Mouse (Mus musculus) neural tube, embryonic 10.5 days (tissue): ENCODE results near the gene Zfp800.

Experiments used
- DNase-seq: peaks from one replicate; pipeline ENCODE4 v3.0.0-alpha.2; 2017; ENCODE audit warnings: low spot score; ENCODE audit errors: extremely low spot score

Gene Zfp800

DNA sequence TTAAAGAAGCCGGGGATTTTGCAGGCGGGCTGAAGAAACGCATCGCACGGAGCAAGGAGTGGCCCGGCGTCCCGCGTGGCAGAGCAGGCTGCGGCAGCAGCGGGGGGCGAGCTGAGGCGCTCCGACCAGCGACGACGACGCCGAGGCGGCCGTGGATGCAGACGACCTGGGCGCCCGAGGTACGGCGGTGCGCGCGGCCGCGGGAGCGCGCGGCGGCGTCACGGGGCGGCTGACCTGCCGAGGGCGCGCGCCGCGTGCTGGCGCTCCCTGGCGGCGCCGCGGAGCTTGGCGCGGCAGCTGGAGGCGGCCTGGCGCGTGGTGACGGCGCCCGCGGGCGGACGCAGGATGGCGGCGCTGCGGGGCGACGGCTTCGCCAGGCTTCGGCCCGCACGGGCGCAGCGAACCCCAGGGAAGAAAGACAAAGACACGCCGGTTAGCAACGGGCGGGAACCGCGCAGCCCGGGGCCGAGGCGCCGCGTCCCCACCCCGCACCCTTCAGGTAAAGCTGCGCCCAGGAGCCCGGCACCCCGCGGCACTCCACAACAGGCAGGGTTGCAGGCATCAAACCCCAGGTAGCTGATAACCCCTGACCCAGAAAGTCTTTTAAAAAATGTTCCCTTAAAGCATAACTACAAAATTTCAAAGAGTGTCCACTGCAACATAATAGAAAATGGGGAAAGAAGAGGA, 182.4 kb downstream of the Zfp800 start:
- DNase-seq, result peak; percentile 72

GRCm38 (mm10) chr6:28214658-28215267, 183.0 kb downstream of the Zfp800 start:
- DNase-seq, result no peak

DNA sequence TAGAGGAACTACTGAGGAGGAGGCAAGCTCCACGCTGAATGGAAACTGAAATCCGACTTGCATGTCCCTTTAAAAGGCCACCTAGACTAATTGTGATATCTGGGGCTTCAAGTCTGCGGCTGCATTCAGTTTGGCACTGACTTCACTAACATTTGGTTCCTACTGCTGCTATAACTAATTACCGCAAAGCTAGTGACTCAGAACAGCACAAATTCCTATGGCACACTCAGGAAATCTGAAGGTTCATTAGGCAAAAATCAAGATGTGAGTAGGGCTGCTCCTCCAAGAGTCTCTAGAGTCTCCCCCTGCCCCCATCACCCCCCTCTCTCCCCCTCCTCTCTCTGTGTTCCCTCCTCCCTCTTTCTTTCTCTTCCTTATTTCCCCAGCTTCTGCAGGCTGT, 194.4 kb downstream of the Zfp800 start:
- no peak for DNase-seq

- DNase-seq, result no peak
Observed at GRCm38 (mm10) chr6:28202833-28203232, 195.0 kb downstream of the Zfp800 start.

GRCm38 (mm10) chr6:28193901-28194300, 203.9 kb downstream of the Zfp800 start:
- DNase-seq, result no peak

- DNase-seq, result no peak
Observed at GRCm38 (mm10) chr6:28191935-28192334, 205.9 kb downstream of the Zfp800 start.
